Mouse (Mus musculus): ENCODE results near the gene Hlcs. TPM values are rescaled to one million over a fixed set of nuclear protein-coding genes. Genes with fewer than 3 reads are reported as not detected.

The Hlcs gene
- 7.0 and 7.5 TPM in 2 replicates for polyA plus RNA-seq (2011; ENCODE audit: insufficient read depth, insufficient read length, low replicate concordance, missing spikeins)

- H3K4me3 ChIP-seq (replicated peaks; ENCODE audit: control insufficient read depth, low read depth, low read length) = peak within 1 kb of the TSS; percentile 74
- H3K4me1 ChIP-seq (ENCODE audit: control insufficient read depth, insufficient read depth, low read length) = no peaks in the 10 kb centered on the region; the same call in 1 of the 2 replicates
- peak within 1 kb of the TSS; percentile 95 for H3K27ac ChIP-seq (ENCODE audit: control insufficient read depth, insufficient read depth, low read depth, low read length, poor library complexity)
- TF ChIP-seq CTCF (IDR thresholded peaks at IDR 0.05; ENCODE audit: control insufficient read depth, insufficient read depth, low read length) (peak; percentile 85), POLR2A (IDR thresholded peaks at IDR 0.05; ENCODE audit: borderline replicate concordance, control insufficient read depth, low read depth, low read length) (peak; percentile 57; the same call in 1 of the 2 replicates)
- 1% methylated on average over 64 of the region's 64 CpGs for WGBS
Observed at GRCm38 (mm10) chr16:94313229-94314030, at the start of gene Hlcs. Hlcs (minus strand) TSS chr16:94313571.

GRCm38 (mm10) chr16:94362174-94362873 lies 49.0 kb upstream of the Hlcs start:
- no peak overlapping the region for H3K4me3 ChIP-seq (replicated peaks; ENCODE audit: control insufficient read depth, low read depth, low read length)
- WGBS = 55% methylated on average over 10 of the region's 10 CpGs
- H3K4me1 ChIP-seq (ENCODE audit: control insufficient read depth, insufficient read depth, low read length) = no peaks in the 10 kb centered on the region; the same call in 1 of the 2 replicates
- no peak for TF ChIP-seq CTCF (IDR thresholded peaks at IDR 0.05; ENCODE audit: control insufficient read depth, insufficient read depth, low read length)
- no peak for TF ChIP-seq POLR2A (IDR thresholded peaks at IDR 0.05; ENCODE audit: borderline replicate concordance, control insufficient read depth, low read depth, low read length)
- H3K27ac ChIP-seq (ENCODE audit: control insufficient read depth, insufficient read depth, low read depth, low read length, poor library complexity) = no peak overlapping the region

- Histone ChIP-seq H3K4me1 (ENCODE audit: control insufficient read depth, insufficient read depth, low read length) (no peaks in the 10 kb centered on the region; the same call in 1 of the 2 replicates), H3K27ac (ENCODE audit: control insufficient read depth, insufficient read depth, low read depth, low read length, poor library complexity) (no peak overlapping the region), H3K4me3 (replicated peaks; ENCODE audit: control insufficient read depth, low read depth, low read length) (no peak overlapping the region)
- 84% methylated on average over 13 of the region's 13 CpGs for WGBS
- TF ChIP-seq CTCF (IDR thresholded peaks at IDR 0.05; ENCODE audit: control insufficient read depth, insufficient read depth, low read length) (no peak), POLR2A (IDR thresholded peaks at IDR 0.05; ENCODE audit: borderline replicate concordance, control insufficient read depth, low read depth, low read length) (no peak)
Observed at GRCm38 (mm10) chr16:94360578-94361350, 47.4 kb upstream of the Hlcs start.

DNA sequence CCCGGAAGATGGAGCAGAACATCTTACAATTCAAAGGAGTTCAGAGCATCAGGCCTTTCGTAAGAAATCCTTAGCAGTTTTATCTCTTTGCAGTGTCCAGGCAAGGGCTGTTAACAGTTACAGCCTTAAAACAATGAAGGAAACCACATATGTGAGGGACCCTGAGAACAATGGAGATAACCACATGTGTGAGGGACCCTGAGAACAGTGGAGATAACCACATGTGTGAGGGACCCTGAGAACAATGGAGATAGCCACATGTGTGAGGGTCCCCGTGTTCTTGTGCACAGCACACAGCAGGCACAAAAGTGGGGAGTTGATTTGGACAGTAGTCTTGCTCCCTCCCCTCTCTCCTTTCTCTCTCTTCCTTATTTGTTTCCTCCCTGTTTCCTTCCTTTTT lies 44.7 kb upstream of the Hlcs start:
- H3K27ac ChIP-seq (ENCODE audit: control insufficient read depth, insufficient read depth, low read depth, low read length, poor library complexity) = no peak overlapping the region
- H3K4me3 ChIP-seq (replicated peaks; ENCODE audit: control insufficient read depth, low read depth, low read length) = no peak overlapping the region
- no peaks in the 10 kb centered on the region for H3K4me1 ChIP-seq (ENCODE audit: control insufficient read depth, insufficient read depth, low read length)
- whole genome bisulfite sequencing = 63% methylated on average over 3 of the region's 3 CpGs
- no peak for TF ChIP-seq CTCF (IDR thresholded peaks at IDR 0.05; ENCODE audit: control insufficient read depth, insufficient read depth, low read length)

GRCm38 (mm10) chr16:94356776-94357494 lies 43.6 kb upstream of the Hlcs start:
- Histone ChIP-seq H3K4me1 (ENCODE audit: control insufficient read depth, insufficient read depth, low read length) (no peaks in the 10 kb centered on the region), H3K27ac (ENCODE audit: control insufficient read depth, insufficient read depth, low read depth, low read length, poor library complexity) (no peak overlapping the region), H3K4me3 (replicated peaks; ENCODE audit: control insufficient read depth, low read depth, low read length) (no peak overlapping the region)
- TF ChIP-seq POLR2A (IDR thresholded peaks at IDR 0.05; ENCODE audit: borderline replicate concordance, control insufficient read depth, low read depth, low read length) = no peak
- no peak for TF ChIP-seq CTCF (IDR thresholded peaks at IDR 0.05; ENCODE audit: control insufficient read depth, insufficient read depth, low read length)
- WGBS = 77% methylated on average over 11 of the region's 11 CpGs

DNA sequence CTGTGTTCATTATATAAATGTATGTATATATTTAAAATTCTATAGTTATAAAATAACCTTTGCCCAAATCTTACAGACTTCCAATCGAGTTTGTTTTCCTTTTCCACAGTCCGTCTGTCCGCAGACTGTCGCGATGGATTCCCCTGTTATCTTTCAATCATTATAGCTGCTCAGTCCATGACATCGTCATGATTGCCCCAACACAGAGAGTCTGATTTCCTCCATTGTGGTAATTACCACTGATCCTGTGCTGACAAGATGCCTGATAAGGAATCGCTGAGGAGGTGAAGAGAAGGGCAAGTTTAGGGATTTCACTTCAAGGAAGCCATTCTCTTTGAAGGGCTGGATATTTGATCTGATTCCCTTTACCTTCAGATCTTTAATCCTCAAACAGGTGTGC lies 42.7 kb upstream of the Hlcs start:
- no peak overlapping the region for H3K27ac ChIP-seq (ENCODE audit: control insufficient read depth, insufficient read depth, low read depth, low read length, poor library complexity)
- TF ChIP-seq POLR2A (IDR thresholded peaks at IDR 0.05; ENCODE audit: borderline replicate concordance, control insufficient read depth, low read depth, low read length) (no peak), CTCF (IDR thresholded peaks at IDR 0.05; ENCODE audit: control insufficient read depth, insufficient read depth, low read length) (no peak)
- 54% methylated on average over 7 of the region's 7 CpGs for WGBS
- H3K4me3 ChIP-seq (replicated peaks; ENCODE audit: control insufficient read depth, low read depth, low read length) = no peak overlapping the region
- no peaks in the 10 kb centered on the region for H3K4me1 ChIP-seq (ENCODE audit: control insufficient read depth, insufficient read depth, low read length)

- H3K4me1 ChIP-seq (ENCODE audit: control insufficient read depth, insufficient read depth, low read length) = peaks cover 2% of the 10 kb centered on the region; the same call in 1 of the 2 replicates
- H3K4me3 ChIP-seq (replicated peaks; ENCODE audit: control insufficient read depth, low read depth, low read length) = no peak overlapping the region
- 8% methylated on average over 9 of the region's 9 CpGs for WGBS
- no peak for TF ChIP-seq CTCF (IDR thresholded peaks at IDR 0.05; ENCODE audit: control insufficient read depth, insufficient read depth, low read length)
- TF ChIP-seq POLR2A (IDR thresholded peaks at IDR 0.05; ENCODE audit: borderline replicate concordance, control insufficient read depth, low read depth, low read length) = no peak
- no peak overlapping the region for H3K27ac ChIP-seq (ENCODE audit: control insufficient read depth, insufficient read depth, low read depth, low read length, poor library complexity)
Observed at GRCm38 (mm10) chr16:94354450-94354849, 41.1 kb upstream of the Hlcs start.

Data from bone marrow, adult 2 months (tissue).